Mouse (Mus musculus) E14TG2a.4 (cell line): Measurements from ENCODE around the gene Inca1.

Source experiments
- CTCF ChIP-seq: conservative IDR thresholded peaks from 2 replicates; pipeline ENCODE4 v1.5.1; 2014; ENCODE audit warnings: low read length
- NANOG ChIP-seq: IDR thresholded peaks from 2 replicates; pipeline ENCODE4 v1.6.1; 2014; ENCODE audit warnings: borderline replicate concordance, low read length, mixed read lengths

DNA sequence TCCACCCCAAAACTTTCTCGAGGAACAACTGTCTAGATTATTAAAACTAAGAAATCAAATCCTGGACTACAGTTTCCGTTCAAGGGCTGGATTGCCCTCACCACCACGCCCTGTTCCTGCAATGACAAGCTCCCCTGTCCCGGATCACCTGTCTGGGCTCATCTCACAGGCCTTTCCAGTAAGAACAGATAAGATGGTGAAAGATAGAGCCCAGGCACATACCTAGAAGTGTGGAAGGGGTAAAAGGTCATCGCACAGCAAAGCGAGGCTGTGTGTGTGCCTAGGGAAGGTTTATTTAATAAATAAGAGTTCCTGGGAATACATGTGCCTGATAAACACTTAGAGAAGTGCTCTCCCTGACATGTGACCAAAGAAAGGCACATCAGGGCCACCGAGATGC lies 45.7 kb upstream of the Inca1 start:
- TF ChIP-seq CTCF: no peak
- no peak for TF ChIP-seq NANOG
